Mouse (Mus musculus): ENCODE data around the gene Orm2. TPM values are rescaled to one million over a fixed set of nuclear protein-coding genes. Genes with fewer than 3 reads are reported as not detected.

Gene Orm2
- polyA plus RNA-seq, 1 experiment from 2014 or later, result not detected

- Histone ChIP-seq H3K27me3 (ENCODE audit: control insufficient read depth, insufficient read depth, low read depth, low read length) (no peaks in the 10 kb centered on the region), H3K4me1 (ENCODE audit: control insufficient read depth, low read depth, low read length) (peaks cover 50% of the 10 kb centered on the region), H3K4me3 (ENCODE audit: low read depth, low read length) (peak overlapping the region; percentile 23; the same call in 1 of the 2 replicates), H3K9ac (ENCODE audit: low read depth, low read length) (no peak overlapping the region), H3K27ac (ENCODE audit: low read length) (peak overlapping the region; percentile 21), H3K4me2 (ENCODE audit: low read depth, low read length) (peak overlapping the region; percentile 24; the same call in 1 of the 2 replicates), H3K36me3 (ENCODE audit: control insufficient read depth, insufficient read depth) (no peaks in the 10 kb centered on the region), H3K9me3 (replicated peaks; ENCODE audit: control insufficient read depth, low read length) (no peaks in the 10 kb centered on the region)
- ATAC-seq (ENCODE audit: low read depth), result no peak
- 39% methylated on average over 18 of the region's 18 CpGs for WGBS (ENCODE audit: insufficient replicate concordance)
Observed at GRCm38 (mm10) chr4:63400541-63401306, 38.5 kb downstream of the Orm2 start.

DNA sequence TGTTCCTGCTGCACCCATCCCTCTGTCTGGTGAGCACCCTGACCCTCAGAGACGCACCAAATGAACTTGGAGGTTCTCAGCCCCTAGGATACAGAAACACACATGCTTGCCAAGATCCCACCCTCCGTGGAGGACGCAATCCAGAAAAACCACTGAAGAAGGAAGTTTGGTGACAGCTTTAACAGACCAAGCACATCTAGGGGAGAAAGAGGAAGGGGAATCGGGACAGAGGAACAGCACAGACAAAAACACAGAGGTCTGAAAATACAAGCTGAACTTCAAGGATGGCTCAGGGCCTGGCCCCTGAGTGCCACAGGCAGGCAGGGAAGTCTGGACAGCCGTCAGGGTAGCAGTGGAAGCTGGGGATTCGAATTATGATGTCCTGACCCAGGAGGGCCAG, 39.4 kb downstream of the Orm2 start:
- Histone ChIP-seq H3K36me3 (ENCODE audit: control insufficient read depth, insufficient read depth) (no peaks in the 10 kb centered on the region), H3K4me3 (ENCODE audit: low read depth, low read length) (peak overlapping the region; percentile 50), H3K4me2 (ENCODE audit: low read depth, low read length) (peak overlapping the region; percentile 21), H3K27me3 (ENCODE audit: control insufficient read depth, insufficient read depth, low read depth, low read length) (no peaks in the 10 kb centered on the region), H3K9ac (ENCODE audit: low read depth, low read length) (no peak overlapping the region; the same call in 1 of the 2 replicates), H3K4me1 (ENCODE audit: control insufficient read depth, low read depth, low read length) (peaks cover 50% of the 10 kb centered on the region), H3K27ac (ENCODE audit: low read length) (peak overlapping the region; percentile 68), H3K9me3 (replicated peaks; ENCODE audit: control insufficient read depth, low read length) (no peaks in the 10 kb centered on the region)
- WGBS (ENCODE audit: insufficient replicate concordance), result 31% methylated on average over 6 of the region's 6 CpGs
- ATAC-seq (ENCODE audit: low read depth), result no peak

DNA sequence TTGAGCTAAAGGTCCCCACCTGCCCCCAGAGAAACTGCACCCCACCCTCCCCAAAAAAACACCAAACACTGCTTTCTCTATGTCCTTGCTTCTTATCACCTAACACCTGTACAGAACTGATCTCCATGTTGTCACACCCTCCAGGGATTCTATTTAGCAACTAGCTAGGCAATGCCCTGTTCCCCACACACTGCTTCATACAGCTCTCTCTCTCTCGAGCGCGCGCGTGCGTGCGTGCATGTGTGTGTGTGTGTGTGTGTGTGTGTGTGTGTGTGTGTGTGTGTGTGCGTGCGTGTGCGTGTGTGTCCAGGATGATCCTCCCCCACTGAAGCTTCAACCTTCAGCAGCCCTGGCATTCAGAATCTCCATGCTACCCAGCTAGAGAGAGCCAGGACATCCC, 39.8 kb downstream of the Orm2 start:
- no peaks in the 10 kb centered on the region for H3K9me3 ChIP-seq (replicated peaks; ENCODE audit: control insufficient read depth, low read length)
- 37% methylated on average over 10 of the region's 10 CpGs for WGBS (ENCODE audit: insufficient replicate concordance)
- peak overlapping the region; percentile 2 for H3K4me2 ChIP-seq (ENCODE audit: low read depth, low read length)
- no peaks in the 10 kb centered on the region for H3K36me3 ChIP-seq (ENCODE audit: control insufficient read depth, insufficient read depth)
- H3K9ac ChIP-seq (ENCODE audit: low read depth, low read length), result peak overlapping the region; percentile 46
- peak overlapping the region; percentile 65 for H3K27ac ChIP-seq (ENCODE audit: low read length)
- H3K4me3 ChIP-seq (ENCODE audit: low read depth, low read length), result peak overlapping the region; percentile 50
- peak; percentile 35; the same call in 1 of the 2 replicates for ATAC-seq (ENCODE audit: low read depth)
- H3K27me3 ChIP-seq (ENCODE audit: control insufficient read depth, insufficient read depth, low read depth, low read length), result no peaks in the 10 kb centered on the region
- H3K4me1 ChIP-seq (ENCODE audit: control insufficient read depth, low read depth, low read length), result peaks cover 50% of the 10 kb centered on the region

GRCm38 (mm10) chr4:63402558-63402957, 40.3 kb downstream of the Orm2 start:
- Histone ChIP-seq H3K9ac (ENCODE audit: low read depth, low read length) (peak overlapping the region; percentile 46), H3K27me3 (ENCODE audit: control insufficient read depth, insufficient read depth, low read depth, low read length) (no peaks in the 10 kb centered on the region), H3K4me1 (ENCODE audit: control insufficient read depth, low read depth, low read length) (peaks cover 50% of the 10 kb centered on the region), H3K4me3 (ENCODE audit: low read depth, low read length) (peak overlapping the region; percentile 50), H3K9me3 (replicated peaks; ENCODE audit: control insufficient read depth, low read length) (no peaks in the 10 kb centered on the region), H3K36me3 (ENCODE audit: control insufficient read depth, insufficient read depth) (no peaks in the 10 kb centered on the region), H3K27ac (ENCODE audit: low read length) (peak overlapping the region; percentile 65), H3K4me2 (ENCODE audit: low read depth, low read length) (peak overlapping the region; percentile 2)
- WGBS (ENCODE audit: insufficient replicate concordance), result 47% methylated on average over 6 of the region's 6 CpGs
- ATAC-seq (ENCODE audit: low read depth), result no peak

GRCm38 (mm10) chr4:63403040-63403959, 41.1 kb downstream of the Orm2 start, which contains the start of gene Akna:
Gene Akna, minus strand, starts transcription at chr4:63403354.
- H3K4me2 ChIP-seq (ENCODE audit: low read depth, low read length), result peak within 1 kb of the TSS; percentile 13
- no peaks in the 10 kb centered on the region for H3K36me3 ChIP-seq (ENCODE audit: control insufficient read depth, insufficient read depth)
- H3K27ac ChIP-seq (ENCODE audit: low read length), result peak within 1 kb of the TSS; percentile 65
- H3K27me3 ChIP-seq (ENCODE audit: control insufficient read depth, insufficient read depth, low read depth, low read length), result no peaks in the 10 kb centered on the region
- no peaks in the 10 kb centered on the region for H3K9me3 ChIP-seq (replicated peaks; ENCODE audit: control insufficient read depth, low read length)
- peak; percentile 31 for ATAC-seq (ENCODE audit: low read depth)
- WGBS (ENCODE audit: insufficient replicate concordance), result 11% methylated on average over 17 of the region's 17 CpGs
- peaks cover 51% of the 10 kb centered on the region for H3K4me1 ChIP-seq (ENCODE audit: control insufficient read depth, low read depth, low read length)
- peak within 1 kb of the TSS; percentile 46 for H3K9ac ChIP-seq (ENCODE audit: low read depth, low read length)
- H3K4me3 ChIP-seq (ENCODE audit: low read depth, low read length), result peak within 1 kb of the TSS; percentile 50

- Histone ChIP-seq H3K9ac (ENCODE audit: low read depth, low read length) (peak overlapping the region; percentile 30; the same call in 1 of the 2 replicates), H3K27me3 (ENCODE audit: control insufficient read depth, insufficient read depth, low read depth, low read length) (peaks cover 2% of the 10 kb centered on the region; the same call in 1 of the 2 replicates), H3K27ac (ENCODE audit: low read length) (peak overlapping the region; percentile 65), H3K9me3 (replicated peaks; ENCODE audit: control insufficient read depth, low read length) (no peaks in the 10 kb centered on the region), H3K4me1 (ENCODE audit: control insufficient read depth, low read depth, low read length) (peaks cover 54% of the 10 kb centered on the region), H3K36me3 (ENCODE audit: control insufficient read depth, insufficient read depth) (no peaks in the 10 kb centered on the region), H3K4me2 (ENCODE audit: low read depth, low read length) (0 out of 2 replicates have a peak overlapping the region, but pooled peaks have one; percentile 13), H3K4me3 (ENCODE audit: low read depth, low read length) (no peak overlapping the region)
- WGBS (ENCODE audit: insufficient replicate concordance), result 34% methylated on average over 7 of the region's 7 CpGs
- ATAC-seq (ENCODE audit: low read depth), result no peak
Observed at GRCm38 (mm10) chr4:63404205-63404604, 42.0 kb downstream of the Orm2 start.

GRCm38 (mm10) chr4:63405051-63405450, 42.8 kb downstream of the Orm2 start:
- Histone ChIP-seq H3K9ac (ENCODE audit: low read depth, low read length) (no peak overlapping the region), H3K27ac (ENCODE audit: low read length) (no peak overlapping the region; the same call in 1 of the 2 replicates), H3K4me3 (ENCODE audit: low read depth, low read length) (no peak overlapping the region), H3K27me3 (ENCODE audit: control insufficient read depth, insufficient read depth, low read depth, low read length) (peaks cover 6% of the 10 kb centered on the region; the same call in 1 of the 2 replicates), H3K4me1 (ENCODE audit: control insufficient read depth, low read depth, low read length) (peaks cover 57% of the 10 kb centered on the region), H3K9me3 (replicated peaks; ENCODE audit: control insufficient read depth, low read length) (no peaks in the 10 kb centered on the region), H3K4me2 (ENCODE audit: low read depth, low read length) (no peak overlapping the region), H3K36me3 (ENCODE audit: control insufficient read depth, insufficient read depth) (no peaks in the 10 kb centered on the region)
- ATAC-seq (ENCODE audit: low read depth), result peak; percentile 14; the same call in 1 of the 2 replicates
- 9% methylated on average over 7 of the region's 7 CpGs for WGBS (ENCODE audit: insufficient replicate concordance)

GRCm38 (mm10) chr4:63405683-63406082, 43.4 kb downstream of the Orm2 start:
- Histone ChIP-seq H3K4me3 (ENCODE audit: low read depth, low read length) (no peak overlapping the region), H3K36me3 (ENCODE audit: control insufficient read depth, insufficient read depth) (no peaks in the 10 kb centered on the region), H3K4me2 (ENCODE audit: low read depth, low read length) (no peak overlapping the region), H3K9ac (ENCODE audit: low read depth, low read length) (no peak overlapping the region), H3K9me3 (replicated peaks; ENCODE audit: control insufficient read depth, low read length) (no peaks in the 10 kb centered on the region), H3K27me3 (ENCODE audit: control insufficient read depth, insufficient read depth, low read depth, low read length) (peaks cover 6% of the 10 kb centered on the region; the same call in 1 of the 2 replicates), H3K4me1 (ENCODE audit: control insufficient read depth, low read depth, low read length) (peaks cover 64% of the 10 kb centered on the region), H3K27ac (ENCODE audit: low read length) (no peak overlapping the region)
- WGBS (ENCODE audit: insufficient replicate concordance), result 41% methylated on average over 4 of the region's 4 CpGs
- no peak for ATAC-seq (ENCODE audit: low read depth)
